Mouse (Mus musculus) small intestine, adult 2 months (tissue): ENCODE data around the gene Higd1a.

Source experiments
- CTCF ChIP-seq: fragments of 200-500 bp; IDR thresholded peaks from 2 replicates; pipeline ENCODE4 v1.5.1; 2012; ENCODE audit warnings: low read depth, mild to moderate bottlenecking, control low read depth, inconsistent platforms, low read length, moderate library complexity, mixed read lengths; ENCODE audit not compliant: insufficient replicate concordance, insufficient read length; ENCODE audit errors: extremely low read depth
- POLR2A ChIP-seq: fragments of 200-500 bp; IDR thresholded peaks from 2 replicates; pipeline ENCODE4 v1.6.1; 2012; ENCODE audit warnings: low read depth, mild to moderate bottlenecking, control low read depth, inconsistent platforms, low read length, moderate library complexity

GRCm38 (mm10) chr9:121906456-121906855 is 48.3 kb upstream of the Higd1a start:
- no peak for TF ChIP-seq CTCF
- TF ChIP-seq POLR2A = no peak
